Mouse (Mus musculus) CD4-positive helper T cell, adult 2 months (primary cell): Measurements from ENCODE around the gene Rnf150.
"Not testable (repeated sequence)": the region's sequence is repeated elsewhere in the genome, so short reads cannot be mapped to it uniquely, and the experiment has no call there.

Experiments
- DNase-seq: peaks from one replicate; pipeline ENCODE4 v3.0.0-alpha.2; 2012; ENCODE audit warnings: low read depth, missing footprints, low spot score

The Rnf150 gene

GRCm38 (mm10) chr8:83074248-83074647 lies 211.1 kb downstream of the Rnf150 start:
- DNase-seq, result no peak

- DNase-seq, result no peak
Observed at GRCm38 (mm10) chr8:83076621-83077020, 213.5 kb downstream of the Rnf150 start.

DNA sequence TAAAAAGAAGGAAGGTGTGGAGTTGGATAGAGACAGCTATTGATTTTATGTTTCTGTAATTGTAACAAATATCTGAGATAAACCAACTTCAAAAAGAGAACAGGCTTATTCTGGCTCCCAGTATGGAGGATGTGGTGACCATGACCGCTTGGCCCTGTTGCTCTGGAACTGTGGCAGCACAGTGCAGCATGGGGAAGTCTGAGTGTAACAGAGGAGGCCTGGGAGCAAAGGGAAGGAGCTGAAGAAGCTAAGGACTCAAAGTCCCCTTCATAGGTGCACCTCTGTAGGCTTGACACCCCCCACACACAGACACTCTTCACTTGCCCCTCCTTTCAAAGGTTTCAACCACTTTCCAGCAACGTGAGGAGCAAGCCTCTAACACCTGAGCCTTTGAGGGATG lies 214.2 kb downstream of the Rnf150 start:
- no peak for DNase-seq

GRCm38 (mm10) chr8:83078701-83079533 lies 215.8 kb downstream of the Rnf150 start:
- DNase-seq, result no peak

- DNase-seq, result no peak
Observed at GRCm38 (mm10) chr8:83079534-83079844, 216.3 kb downstream of the Rnf150 start.

DNA sequence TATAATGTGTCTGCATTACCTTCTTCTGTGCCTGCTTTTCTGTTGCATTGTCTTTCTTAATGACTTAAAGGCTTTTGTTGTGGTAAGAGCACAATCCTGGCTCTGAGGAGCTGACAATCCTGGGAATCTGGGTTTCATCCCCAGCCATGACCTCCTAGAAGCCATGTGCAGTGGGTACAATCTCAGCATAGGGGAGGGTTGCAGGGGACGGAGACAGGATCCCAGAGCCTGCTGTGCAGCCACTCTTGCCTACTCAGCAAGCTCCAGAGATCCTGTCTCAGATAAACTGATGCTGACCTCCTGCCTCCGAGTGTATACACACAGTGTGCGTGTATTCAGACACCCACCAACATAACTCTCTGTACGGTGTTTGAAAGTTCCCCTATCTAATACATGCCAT lies 218.1 kb downstream of the Rnf150 start:
- no peak for DNase-seq

DNA sequence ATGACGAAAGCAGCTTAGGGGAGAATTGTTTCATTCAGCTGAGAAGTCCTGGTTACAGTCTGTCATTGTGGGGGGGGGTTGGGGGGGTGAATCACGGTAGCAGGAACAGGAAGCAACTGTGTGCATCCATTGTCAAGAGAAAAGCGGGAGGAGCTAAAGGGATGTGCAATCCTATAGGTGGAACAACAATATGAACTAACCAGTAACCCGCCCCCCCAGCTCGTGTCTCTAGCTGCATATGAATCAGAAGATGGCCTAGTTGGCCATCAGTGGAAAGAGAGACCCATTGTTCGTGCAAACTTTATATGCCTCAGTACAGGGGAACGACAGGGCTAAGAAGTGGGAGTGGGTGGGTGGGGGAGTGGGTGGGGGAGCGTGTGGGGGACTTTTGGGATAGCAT lies 218.7 kb downstream of the Rnf150 start:
- not testable (repeated sequence) for DNase-seq

- DNase-seq, result no peak
Observed at GRCm38 (mm10) chr8:83082251-83082650, 219.1 kb downstream of the Rnf150 start.

DNA sequence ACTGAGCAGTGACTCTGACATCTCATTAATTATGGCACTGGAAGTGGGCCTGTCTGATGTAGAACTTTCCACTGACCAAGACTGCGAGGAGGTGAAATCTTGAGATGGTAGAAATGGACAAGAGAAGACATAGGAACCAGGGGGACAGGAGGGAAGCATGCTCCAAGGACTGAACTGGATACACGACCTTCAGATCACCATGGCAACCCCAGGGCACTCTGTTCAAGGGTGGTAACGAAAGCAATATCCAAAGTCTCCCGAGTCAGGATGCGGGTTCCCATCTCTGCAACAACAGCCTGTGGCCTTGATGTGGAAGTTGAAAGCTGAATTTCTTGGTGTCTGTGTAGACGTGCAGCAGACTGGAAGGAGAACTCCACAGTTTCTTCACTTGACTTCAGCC lies 220.3 kb downstream of the Rnf150 start:
- DNase-seq, result no peak

DNA sequence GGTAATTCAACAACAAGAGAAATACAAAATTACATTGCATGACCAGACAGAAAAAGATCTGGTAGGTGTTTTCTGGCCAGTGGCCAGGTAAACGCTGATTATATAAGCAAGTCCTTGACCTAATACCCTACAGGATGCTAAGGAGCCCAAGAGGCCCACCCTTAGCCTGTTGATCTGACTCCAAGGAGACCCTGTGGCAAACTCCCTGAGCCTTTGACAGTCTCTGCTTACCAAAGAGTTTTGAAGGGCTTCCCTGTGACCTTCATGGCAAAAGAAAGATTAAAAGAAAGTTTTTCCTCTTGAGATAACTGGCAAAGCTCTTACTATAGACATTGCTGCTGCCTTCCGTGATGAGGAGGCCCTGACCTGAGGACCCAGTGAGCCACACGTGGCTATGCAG lies 222.4 kb downstream of the Rnf150 start:
- no peak for DNase-seq

DNA sequence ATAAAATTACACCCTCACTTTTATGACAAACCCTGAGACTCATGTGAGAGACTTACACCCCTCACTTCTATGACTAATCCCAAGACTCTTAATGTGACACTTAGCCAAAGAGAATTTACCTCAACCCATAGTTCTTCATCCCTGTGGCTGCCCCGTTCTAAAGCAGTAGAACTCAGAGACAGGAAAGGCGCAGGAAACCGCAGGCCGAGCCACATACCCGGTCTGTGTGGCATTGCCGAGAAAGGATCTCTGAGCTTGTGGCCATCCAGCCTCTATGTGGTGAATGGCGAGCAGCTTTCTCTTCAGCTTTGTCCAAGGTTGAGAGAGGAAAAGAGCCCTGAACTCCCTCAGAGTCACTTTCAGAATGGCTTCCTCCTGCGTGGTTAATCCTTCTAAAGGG lies 223.5 kb downstream of the Rnf150 start:
- DNase-seq, result peak; percentile 6

GRCm38 (mm10) chr8:83087604-83088003 lies 224.4 kb downstream of the Rnf150 start:
- no peak for DNase-seq

GRCm38 (mm10) chr8:83088156-83088555 lies 225.0 kb downstream of the Rnf150 start:
- DNase-seq, result no peak

GRCm38 (mm10) chr8:83089336-83089986 lies 226.3 kb downstream of the Rnf150 start:
- DNase-seq, result peak; percentile 57

GRCm38 (mm10) chr8:83090446-83090845 lies 227.3 kb downstream of the Rnf150 start:
- no peak for DNase-seq

GRCm38 (mm10) chr8:83100041-83100440 lies 236.9 kb downstream of the Rnf150 start:
- no peak for DNase-seq

DNA sequence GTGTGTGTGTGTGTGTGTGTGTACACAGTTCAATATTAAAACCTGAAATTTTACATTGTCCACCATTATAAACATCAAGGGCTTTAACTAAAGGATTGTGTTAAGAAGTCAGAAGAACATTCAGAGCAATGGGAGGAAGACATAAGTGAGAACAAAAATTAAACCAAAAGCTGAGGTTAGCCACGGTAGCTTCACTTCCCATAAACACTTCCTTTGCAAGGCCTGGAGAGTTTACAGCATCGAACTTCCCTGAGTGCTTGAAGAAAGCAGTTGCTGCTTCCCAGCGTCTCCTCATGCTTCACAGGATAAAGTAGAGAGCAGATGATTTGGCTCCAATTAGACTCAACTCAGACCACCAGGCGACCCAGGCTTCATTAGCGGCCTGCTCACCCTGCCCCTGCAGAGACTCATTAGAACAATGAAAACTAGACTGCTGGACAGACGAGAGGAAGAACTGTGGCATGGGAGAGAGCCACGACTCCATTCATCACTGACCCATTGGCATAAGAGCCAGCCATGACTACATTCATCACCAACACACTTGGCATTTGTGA lies 239.9 kb downstream of the Rnf150 start:
- DNase-seq, result no peak

GRCm38 (mm10) chr8:83103968-83104367 lies 240.8 kb downstream of the Rnf150 start:
- no peak for DNase-seq

GRCm38 (mm10) chr8:83109756-83110155 lies 246.6 kb downstream of the Rnf150 start:
- no peak for DNase-seq

DNA sequence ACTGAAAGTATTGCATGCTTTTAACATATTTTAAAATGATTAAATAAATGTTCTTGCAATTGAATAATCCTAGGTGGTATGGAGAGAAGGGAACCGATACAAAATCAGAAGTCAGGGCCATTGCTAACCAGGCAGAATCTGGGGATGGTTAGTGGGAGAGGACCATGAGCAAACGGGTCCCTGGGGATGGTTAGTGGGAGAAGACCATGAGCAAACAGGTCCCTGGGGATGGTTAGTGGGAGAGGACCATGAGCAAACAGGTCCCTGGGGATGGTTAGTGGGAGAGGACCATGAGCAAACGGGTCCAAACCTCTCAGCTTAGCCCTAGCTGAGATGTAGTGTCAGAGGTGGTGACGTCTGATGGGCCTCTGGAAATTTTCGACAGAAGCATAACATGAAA lies 247.0 kb downstream of the Rnf150 start:
- DNase-seq, result no peak

- DNase-seq, result no peak
Observed at GRCm38 (mm10) chr8:83135086-83135485, 271.9 kb downstream of the Rnf150 start.

DNA sequence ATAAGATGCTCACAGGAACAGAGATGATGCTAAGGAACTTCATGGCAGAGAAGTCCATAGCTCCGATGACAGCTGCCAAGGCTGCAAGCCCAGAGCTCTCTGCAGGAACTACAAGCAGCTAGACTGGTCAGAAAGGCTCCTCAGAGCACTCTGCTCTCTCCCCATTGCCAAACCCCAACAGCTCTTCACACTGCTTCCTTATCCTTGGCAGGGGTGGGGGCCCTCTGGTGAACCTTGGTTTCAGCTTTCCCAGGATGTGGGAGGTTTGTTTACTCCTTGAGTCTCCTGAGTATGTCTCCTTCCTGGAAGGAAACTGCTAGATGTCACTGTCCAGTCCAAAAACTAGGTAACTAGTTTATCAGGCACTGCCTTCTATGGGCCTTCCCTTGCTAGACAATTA lies 276.9 kb downstream of the Rnf150 start:
- no peak for DNase-seq

DNA sequence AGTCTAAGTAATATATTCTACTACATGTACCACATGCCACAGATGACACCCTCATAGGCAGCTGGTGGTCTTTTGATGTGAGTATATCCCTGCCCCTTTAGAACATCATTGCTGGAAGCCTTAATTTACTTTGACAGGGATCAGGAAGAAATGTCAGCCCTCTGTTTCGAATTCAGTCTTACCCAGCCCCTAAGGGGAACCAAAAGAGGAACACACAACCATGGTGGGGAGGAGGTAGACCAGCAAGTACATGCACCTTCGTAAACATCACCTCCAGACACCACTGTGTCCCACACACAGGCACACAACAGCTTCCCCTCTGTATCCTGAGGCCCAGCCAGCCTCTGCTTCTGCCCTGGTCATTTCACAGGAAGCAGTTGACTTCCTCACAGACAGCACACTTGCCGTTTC lies 277.6 kb downstream of the Rnf150 start:
- DNase-seq, result no peak
